Mouse (Mus musculus) C2C12 (cell line): ENCODE measurements around the gene Igsf3. TPM values are rescaled to one million over a fixed set of nuclear protein-coding genes. Genes with fewer than 3 reads are reported as not detected.

Source experiments
- H3K27me3 ChIP-seq: one replicate; pipeline ENCODE4 v1.6.1; 2011; ENCODE audit not compliant: control insufficient read depth, insufficient read depth, insufficient read length
- H3K36me3 ChIP-seq: one replicate; pipeline ENCODE4 v1.6.1; 2011; ENCODE audit not compliant: control insufficient read depth, insufficient read depth
- H3K4me3 ChIP-seq: one replicate; pipeline ENCODE4 v1.5.1; 2011; ENCODE audit warnings: mild to moderate bottlenecking, control low read depth; ENCODE audit not compliant: poor library complexity, insufficient read depth, severe bottlenecking
- H3K79me2 ChIP-seq: one replicate; pipeline ENCODE4 v1.6.1; 2011; ENCODE audit not compliant: control insufficient read depth, insufficient read depth
- H3K79me3 ChIP-seq: one replicate; pipeline ENCODE4 v1.6.1; 2011; ENCODE audit warnings: low read depth, control low read depth
- H3ac ChIP-seq: one replicate; pipeline ENCODE3; 2011; ENCODE audit warnings: low read depth; ENCODE audit not compliant: control insufficient read depth, insufficient read length
- CEBPB ChIP-seq: IDR thresholded peaks from one replicate; pipeline ENCODE4 v1.6.1; 2011; ENCODE audit warnings: low read depth, mild to moderate bottlenecking, control low read depth, moderate library complexity
- CTCF ChIP-seq: IDR thresholded peaks from one replicate; pipeline ENCODE4 v1.5.1; 2011; ENCODE audit not compliant: control insufficient read depth, insufficient read depth, insufficient read length
- FOSL1 ChIP-seq: IDR thresholded peaks from one replicate; pipeline ENCODE4 v1.8.0; 2011; ENCODE audit warnings: mild to moderate bottlenecking, low read length; ENCODE audit not compliant: poor library complexity, insufficient read depth, severe bottlenecking
- MAX ChIP-seq: IDR thresholded peaks from one replicate; pipeline ENCODE4 v1.6.1; 2011; ENCODE audit warnings: mild to moderate bottlenecking, control low read depth
- MYOD1 ChIP-seq: IDR thresholded peaks from one replicate; pipeline ENCODE4 v1.6.1; 2011; ENCODE audit warnings: low read depth; ENCODE audit not compliant: control insufficient read depth, insufficient read length
- MYOG ChIP-seq: IDR thresholded peaks from one replicate; pipeline ENCODE4 v1.6.1; 2011; ENCODE audit not compliant: control insufficient read depth, insufficient read length; ENCODE audit errors: extremely low read depth
- USF1 ChIP-seq: IDR thresholded peaks from one replicate; pipeline ENCODE4 v1.6.1; 2011; ENCODE audit warnings: low read depth, mild to moderate bottlenecking, control low read depth, moderate library complexity
- polyA plus RNA-seq: library from polyadenylated mRNA; unstranded; fragments of >200 nt; fragmentation: generic; extraction: Trizol; gene quantifications from one replicate; pipeline ENCODE4 v1.2.1, GENCODE M21; 2012; ENCODE audit warnings: missing spikeins

Igsf3 gene
- polyA plus RNA-seq, 1 experiment = 4.0 TPM

DNA sequence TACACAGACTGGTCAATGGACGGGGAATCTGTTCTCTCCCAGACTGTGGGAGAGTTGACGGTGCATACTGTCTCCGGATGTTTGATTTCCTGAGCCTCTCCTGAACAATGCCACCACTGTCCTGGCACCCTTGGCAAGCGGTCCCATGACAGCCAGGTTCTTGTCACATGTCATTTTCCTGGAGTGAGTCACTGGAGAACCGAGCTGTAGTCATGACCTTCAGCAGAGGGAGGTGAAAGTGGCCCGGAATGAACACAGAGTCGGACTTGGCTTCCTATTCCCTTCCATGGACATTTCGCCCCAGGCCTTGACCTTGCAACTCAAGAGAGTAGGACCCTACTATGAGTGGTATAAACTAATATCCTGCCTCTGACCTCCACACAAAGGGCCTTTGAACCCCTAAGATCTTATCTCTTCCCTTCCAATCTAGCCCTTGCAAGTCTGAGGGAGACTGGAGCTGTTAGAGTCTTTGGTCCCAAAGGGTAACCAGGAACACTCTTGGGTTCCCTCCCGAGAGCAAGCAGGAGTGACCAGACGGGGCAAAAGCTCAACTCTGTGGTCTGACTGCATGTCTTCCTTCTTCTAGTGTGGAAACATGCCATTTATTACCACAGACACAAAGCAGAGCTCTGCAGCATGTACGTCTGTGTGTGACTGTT lies 123.6 kb downstream of the Igsf3 start:
- no peaks in the 10 kb centered on the region for H3K27me3 ChIP-seq

DNA sequence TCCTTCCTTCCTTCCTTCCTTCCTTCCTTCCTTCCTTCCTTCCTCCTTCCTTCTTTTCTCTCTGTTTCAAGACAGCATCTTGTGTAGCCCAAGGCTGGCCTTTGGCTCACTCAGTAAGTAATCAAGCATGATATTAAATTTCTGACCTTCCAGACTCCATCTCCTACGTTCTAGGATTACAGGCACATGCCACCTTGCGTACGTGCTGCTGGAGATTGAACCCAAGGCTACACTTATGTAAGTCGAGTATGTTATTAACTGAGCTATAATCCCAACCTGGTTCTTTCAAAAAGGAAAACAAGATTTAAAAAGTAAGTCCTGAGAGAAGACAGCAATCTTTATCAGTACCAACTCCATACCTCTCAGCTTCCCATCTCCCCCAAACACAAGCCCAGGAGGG lies 124.7 kb downstream of the Igsf3 start:
- Histone ChIP-seq H3K79me2 (no peaks in the 10 kb centered on the region), H3ac (no peak overlapping the region), H3K27me3 (no peaks in the 10 kb centered on the region), H3K36me3 (no peaks in the 10 kb centered on the region), H3K4me3 (no peak overlapping the region), H3K79me3 (no peaks in the 10 kb centered on the region)
- TF ChIP-seq CEBPB (no peak), CTCF (no peak), FOSL1 (no peak), MAX (no peak), USF1 (no peak)

More for the DNA sequence above, 123.6 kb downstream of the Igsf3 start:
- TF ChIP-seq MYOD1 (no peak), MAX (no peak), USF1 (no peak), MYOG (no peak), CTCF (no peak), CEBPB (no peak), FOSL1 (no peak)
- Histone ChIP-seq H3K79me2 (no peaks in the 10 kb centered on the region), H3ac (no peak overlapping the region), H3K4me3 (no peak overlapping the region), H3K79me3 (no peaks in the 10 kb centered on the region), H3K36me3 (no peaks in the 10 kb centered on the region)

DNA sequence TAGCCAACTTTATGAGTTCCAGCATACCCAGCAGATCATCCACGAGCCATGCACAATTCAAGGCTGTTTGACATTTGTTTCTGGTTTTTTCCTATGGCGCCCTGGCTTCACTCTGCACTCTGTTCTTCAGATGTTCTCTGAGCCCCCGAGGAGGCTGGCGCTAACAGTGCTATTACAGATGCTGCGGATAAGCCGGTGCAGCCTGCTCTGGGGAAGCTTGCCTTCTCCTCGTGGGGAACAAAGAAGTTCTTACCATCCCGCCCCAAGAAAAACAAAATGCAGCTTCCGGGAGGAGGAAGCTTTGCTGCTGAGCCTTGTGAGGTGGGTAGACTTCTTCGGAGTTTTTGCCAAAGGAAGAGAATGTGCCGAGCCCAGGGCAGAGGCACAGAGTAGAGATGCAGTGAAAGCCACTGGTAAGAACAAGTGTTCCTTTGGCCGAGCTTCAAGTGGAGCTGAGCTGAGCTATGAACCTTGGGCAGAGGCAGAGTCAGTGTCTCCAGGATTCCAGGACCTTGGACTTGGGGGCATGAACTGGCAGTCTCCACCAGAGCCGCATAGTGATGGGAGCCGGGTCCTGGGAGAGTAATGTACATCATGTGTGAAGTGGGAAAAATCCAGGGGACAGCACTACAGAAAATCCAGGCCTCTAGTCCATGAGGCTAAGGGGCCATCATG lies 125.3 kb downstream of the Igsf3 start:
- no peak overlapping the region for H3ac ChIP-seq
- H3K27me3 ChIP-seq = no peaks in the 10 kb centered on the region
- no peaks in the 10 kb centered on the region for H3K36me3 ChIP-seq
- H3K79me3 ChIP-seq = no peaks in the 10 kb centered on the region
- H3K4me3 ChIP-seq = no peak overlapping the region
- H3K79me2 ChIP-seq = no peaks in the 10 kb centered on the region
- TF ChIP-seq CTCF (no peak), MAX (no peak), MYOD1 (no peak), MYOG (no peak), CEBPB (no peak), FOSL1 (no peak), USF1 (no peak)

DNA sequence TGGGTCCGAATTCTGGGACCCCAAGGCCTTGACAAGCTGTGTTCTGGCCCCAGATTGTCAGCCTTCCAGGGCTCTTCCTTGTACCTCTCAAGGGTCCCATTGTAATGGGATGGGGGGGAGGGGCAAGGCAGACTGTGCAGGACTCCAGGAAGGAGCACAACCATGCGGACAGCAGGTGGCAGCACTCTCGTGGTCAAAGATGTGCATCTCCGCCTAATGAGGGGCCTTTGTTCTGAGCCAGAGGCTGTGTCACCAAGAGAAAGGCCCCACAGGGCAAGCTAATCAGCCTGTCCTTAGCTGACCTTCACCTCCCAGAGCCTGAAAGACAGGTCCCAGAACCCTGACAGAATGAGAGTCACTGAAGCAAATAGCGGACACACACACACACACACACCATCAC lies 129.3 kb downstream of the Igsf3 start:
- no peak for TF ChIP-seq MYOG
- TF ChIP-seq CEBPB = no peak
- no peak for TF ChIP-seq CTCF
- no peak for TF ChIP-seq USF1
- no peak for TF ChIP-seq MAX
- Histone ChIP-seq H3ac (no peak overlapping the region), H3K79me3 (no peaks in the 10 kb centered on the region), H3K27me3 (no peaks in the 10 kb centered on the region), H3K4me3 (no peak overlapping the region), H3K36me3 (no peaks in the 10 kb centered on the region), H3K79me2 (no peaks in the 10 kb centered on the region)

DNA sequence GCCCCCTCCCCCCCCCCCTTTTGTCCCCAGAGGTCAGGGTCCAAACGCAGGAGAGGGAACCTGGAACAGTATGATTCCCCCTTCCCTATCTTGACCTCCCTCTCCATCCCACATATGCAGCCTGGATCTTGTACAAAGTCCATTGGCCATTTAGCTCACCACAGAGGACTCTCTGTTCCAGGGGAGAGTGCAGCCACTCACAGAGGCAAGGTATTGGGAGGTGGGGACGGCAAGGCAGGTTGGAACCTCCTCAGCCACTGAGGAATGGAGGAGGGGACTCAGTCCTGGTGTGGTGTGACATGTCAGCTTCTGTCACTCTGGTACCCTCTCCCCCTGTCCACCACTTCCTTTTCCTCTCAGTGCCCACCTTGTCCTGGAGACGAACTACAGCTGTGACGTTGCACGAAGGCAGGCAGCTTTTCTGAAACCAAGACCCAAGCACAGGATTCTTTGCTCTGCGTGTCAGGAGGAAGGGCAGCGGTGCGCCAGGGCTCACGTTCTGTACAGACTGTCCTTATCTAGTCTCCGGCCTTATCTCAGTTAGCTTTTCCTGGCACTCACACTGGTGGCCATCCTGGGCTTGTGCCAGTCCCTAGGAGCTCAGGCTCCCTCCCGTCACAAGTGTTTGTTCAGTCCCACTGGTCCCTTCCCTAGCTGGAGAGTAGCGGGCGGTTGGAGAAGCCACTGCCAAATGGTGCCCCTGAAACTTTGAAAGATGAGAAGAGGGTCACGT lies 130.3 kb downstream of the Igsf3 start:
- Histone ChIP-seq H3K4me3 (no peak overlapping the region), H3K36me3 (no peaks in the 10 kb centered on the region), H3K79me3 (no peaks in the 10 kb centered on the region), H3K79me2 (no peaks in the 10 kb centered on the region), H3K27me3 (no peaks in the 10 kb centered on the region), H3ac (no peak overlapping the region)
- no peak for TF ChIP-seq USF1
- TF ChIP-seq CTCF = no peak

- H3K4me3 ChIP-seq = no peak overlapping the region
These were observed 130.9 kb downstream of the Igsf3 start for GRCm38 (mm10) chr3:101507766-101508165.

More at GRCm38 (mm10) chr3:101507766-101508165, 130.9 kb downstream of the Igsf3 start:
- H3K27me3 ChIP-seq = no peaks in the 10 kb centered on the region
- H3K79me2 ChIP-seq = no peaks in the 10 kb centered on the region
- H3K79me3 ChIP-seq = no peaks in the 10 kb centered on the region
- no peaks in the 10 kb centered on the region for H3K36me3 ChIP-seq
- no peak overlapping the region for H3ac ChIP-seq
- no peak for TF ChIP-seq FOSL1
- no peak for TF ChIP-seq CEBPB
- TF ChIP-seq MYOG = no peak
- no peak for TF ChIP-seq CTCF
- no peak for TF ChIP-seq MAX
- no peak for TF ChIP-seq USF1
- TF ChIP-seq MYOD1 = no peak
